Mouse (Mus musculus) T-cell, adult 2 months (primary cell): ENCODE results near the gene Lmtk2.

ENCODE experiments used
- DNase-seq: peaks from one replicate; pipeline ENCODE4 v3.0.0; 2022; ENCODE audit warnings: low spot score

Gene Lmtk2

DNA sequence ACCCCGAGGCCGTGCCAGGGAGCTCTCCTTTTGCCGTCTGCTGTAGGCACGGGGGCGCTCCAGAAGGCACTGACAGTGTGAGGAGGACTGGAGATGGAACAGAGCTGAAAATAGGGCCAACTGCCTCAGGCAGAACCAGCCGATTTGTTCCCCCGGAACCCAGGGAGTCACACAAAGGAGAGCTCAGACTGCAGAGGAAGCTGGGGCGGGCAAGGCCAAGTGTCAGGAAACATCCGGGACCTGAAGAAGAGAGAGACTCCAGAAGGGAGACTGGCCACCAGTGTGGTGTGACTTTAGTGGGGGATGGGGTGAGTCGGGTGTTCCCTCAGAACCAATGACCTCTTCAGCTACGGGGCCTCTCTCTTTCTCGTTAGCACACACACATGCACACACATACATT lies 119.1 kb downstream of the Lmtk2 start:
- DNase-seq = no peak

DNA sequence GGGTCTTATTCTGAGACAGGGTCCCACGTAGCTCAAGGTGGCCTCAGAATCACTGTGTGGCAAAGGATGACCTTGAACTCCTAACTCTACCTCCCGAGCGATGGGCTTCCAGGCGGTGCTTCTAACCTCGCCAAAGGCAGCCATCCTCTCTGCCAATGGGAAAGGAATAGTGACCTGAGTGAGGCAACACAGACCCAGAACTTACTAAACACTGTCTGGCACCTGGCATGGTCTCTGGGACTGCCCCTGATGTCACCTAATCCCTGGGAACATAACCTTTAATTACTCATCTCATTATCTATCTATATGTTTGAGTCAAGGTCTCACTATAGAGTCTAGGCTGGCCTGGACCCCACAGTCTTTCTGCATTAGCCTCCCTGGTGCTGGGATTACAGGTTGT lies 119.7 kb downstream of the Lmtk2 start:
- DNase-seq = no peak

DNA sequence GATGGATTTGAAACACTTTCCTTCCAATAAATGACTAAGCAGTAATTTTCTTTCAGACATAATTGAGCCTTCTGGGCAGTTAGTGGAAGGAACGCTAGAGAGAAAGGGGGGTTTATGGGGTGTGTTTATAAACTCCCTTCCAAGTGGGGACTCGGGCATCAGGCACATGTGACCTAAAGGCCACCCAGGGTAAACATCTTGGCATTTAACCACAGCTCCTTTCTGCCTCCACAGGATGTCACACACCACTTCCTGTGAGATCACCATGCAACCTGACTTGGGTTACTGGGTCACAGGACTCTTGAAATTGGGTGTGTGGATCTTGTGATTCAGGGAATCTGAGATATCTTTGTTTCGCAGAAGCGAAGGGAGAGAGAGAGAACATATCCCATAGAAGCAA lies 121.1 kb downstream of the Lmtk2 start:
- peak; percentile 94 for DNase-seq

DNA sequence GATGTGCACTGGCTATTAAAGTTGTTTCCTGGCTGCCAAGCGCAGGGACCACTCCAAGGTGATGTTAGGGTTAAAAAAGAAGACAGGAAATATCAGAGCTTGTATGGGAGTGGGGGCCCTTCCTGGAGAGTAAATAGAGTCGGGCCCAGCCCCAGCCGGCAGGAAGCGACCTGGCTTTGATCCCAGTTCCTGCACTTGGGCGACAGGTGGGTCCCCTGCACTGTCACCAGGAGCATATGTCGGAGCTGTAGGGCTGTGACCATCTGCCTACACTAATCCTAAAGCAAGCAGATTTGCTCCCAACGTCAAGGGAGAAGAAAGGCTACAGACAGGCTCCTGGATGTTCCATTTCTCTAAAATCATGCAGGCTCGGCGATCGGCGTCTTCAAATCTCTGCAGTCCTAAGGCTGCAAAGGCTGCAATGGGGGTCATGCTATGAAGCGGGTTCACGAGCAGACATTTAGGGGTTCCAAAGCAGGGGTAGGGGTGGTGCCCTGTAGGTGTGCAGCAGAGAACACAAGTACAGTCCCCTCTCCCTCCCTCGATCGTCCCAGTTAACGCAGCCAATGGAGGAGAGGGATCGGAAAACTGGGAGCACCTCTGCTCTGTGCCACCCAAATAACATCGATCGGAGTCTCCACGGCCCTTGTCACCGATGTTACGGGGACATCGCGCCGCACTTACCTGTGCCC lies 122.7 kb downstream of the Lmtk2 start:
- peak; percentile 74 for DNase-seq

DNA sequence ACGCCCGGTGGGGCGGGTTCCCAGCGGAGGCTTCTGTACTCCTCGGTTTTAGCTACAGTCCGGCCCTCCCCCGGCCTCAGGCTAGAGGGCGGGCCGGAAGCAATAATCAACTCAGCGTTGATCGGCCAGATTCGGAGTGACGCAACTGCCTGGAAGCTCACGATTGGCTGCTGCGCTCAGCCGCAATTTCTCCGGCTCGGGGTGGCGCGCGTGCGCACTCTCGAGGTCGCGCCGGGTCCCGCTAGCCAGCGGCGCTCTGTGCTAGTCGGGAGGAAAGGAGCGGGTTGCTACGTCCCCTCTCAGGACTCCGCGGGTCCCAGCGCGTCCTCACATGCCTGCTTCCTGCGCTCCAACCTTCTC lies 123.2 kb downstream of the Lmtk2 start, which contains the start of gene Tecpr1:
TSS of gene Tecpr1 (minus strand) at position 113 of the 360 bp plus-strand sequence.
- peak; percentile 98 for DNase-seq

DNA sequence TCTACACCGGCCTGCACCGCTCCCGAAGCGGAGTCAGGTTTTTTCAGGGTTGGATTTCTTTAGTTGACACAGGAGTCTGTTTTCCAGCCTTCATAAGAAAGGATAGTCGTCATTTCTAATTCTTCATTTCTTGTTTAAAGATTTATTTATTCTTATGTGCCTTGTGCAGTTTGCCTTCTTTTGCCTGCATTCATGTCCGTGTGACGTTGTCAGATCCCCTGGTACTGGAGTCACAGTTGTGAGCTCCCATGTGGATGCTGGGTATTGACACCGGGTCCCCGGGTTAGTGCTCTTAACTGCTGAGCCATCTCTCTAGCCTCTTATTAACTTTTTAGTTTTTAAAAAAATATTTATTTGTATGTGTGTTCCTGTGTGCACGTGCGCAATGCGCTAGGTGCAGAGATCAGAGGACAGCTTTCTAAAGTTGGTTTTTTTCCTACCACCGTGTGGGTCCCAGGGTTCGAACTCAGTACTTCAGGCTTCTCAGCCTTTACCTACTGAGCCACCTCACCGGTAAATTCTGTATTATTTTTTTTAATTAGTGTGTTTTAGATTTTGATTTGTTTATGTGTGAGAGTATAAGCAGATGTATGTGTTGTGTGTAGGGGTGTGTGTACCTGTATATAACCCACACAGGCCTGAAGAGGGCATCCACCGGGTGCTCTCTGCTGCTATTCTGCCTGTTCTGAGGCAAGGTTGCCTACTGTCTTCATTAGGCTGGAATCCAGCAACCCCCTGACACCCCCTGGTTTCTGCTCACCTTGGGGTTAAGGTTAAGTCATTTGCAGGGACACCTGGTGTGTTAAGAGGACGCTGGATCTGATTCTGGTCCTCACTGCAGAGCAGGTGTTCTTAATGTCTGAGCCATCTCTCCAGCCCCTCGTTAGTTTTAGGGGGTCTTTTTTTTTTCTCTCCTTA lies 123.9 kb downstream of the Lmtk2 start:
- peak; percentile 36 for DNase-seq

DNA sequence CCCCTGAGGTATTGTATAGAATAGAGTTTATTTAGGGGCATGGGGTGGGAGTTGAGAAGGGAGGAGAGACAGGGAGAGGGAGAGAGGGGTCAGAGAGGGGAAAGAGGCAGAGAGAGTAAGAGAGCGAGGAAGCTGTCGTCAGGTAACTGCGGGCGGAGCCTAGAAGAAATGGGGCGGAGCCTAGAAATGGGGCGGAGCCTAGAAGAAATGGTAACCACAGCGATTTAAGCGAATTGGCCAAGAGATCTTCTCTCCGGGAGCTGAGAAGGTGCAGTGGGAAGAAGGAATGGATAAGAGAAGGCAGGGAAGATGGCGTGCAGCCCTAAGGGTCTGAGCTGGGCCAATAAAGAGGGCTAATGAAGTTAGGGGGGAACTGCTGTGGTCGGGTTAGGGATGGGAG lies 126.0 kb downstream of the Lmtk2 start:
- DNase-seq = no peak

DNA sequence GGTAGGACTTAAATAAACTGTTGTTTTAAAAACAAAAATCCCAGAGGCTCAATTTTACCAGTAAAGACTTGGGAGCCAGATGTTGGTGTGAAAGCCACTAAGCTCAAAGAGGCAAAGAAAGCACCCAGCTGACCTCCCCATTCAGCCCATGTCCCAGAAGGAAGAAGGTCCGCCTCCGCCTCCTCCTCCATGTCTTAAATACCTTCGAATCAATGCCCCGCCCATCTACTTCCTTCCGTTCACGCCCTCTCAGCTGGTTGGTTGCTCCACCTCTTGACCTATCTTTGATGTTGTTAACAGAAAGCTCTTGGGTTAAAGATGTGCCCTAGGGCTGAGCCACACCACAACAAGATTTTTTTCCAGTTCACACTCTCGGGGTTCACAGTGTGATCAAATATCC lies 130.0 kb downstream of the Lmtk2 start:
- DNase-seq = no peak

DNA sequence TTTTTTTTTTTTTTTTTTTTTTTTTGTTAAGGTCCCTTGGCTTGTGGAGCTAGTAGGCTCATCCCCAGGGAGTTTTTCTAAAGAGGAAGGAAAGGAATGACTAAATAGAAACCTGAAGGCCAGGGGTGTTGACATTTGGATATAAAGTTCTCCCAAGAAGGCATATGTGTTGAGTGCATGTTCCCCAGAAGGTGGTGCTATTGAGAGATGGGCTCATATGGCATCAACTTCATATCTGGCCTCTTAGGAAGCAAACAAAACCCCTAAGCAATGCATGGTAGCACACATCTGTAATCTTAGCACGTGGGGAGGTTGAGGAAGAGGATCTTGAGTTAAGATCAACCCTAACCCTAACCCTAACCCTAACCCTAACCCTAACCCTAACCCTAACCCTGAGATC lies 131.2 kb downstream of the Lmtk2 start:
- DNase-seq = peak; percentile 26

DNA sequence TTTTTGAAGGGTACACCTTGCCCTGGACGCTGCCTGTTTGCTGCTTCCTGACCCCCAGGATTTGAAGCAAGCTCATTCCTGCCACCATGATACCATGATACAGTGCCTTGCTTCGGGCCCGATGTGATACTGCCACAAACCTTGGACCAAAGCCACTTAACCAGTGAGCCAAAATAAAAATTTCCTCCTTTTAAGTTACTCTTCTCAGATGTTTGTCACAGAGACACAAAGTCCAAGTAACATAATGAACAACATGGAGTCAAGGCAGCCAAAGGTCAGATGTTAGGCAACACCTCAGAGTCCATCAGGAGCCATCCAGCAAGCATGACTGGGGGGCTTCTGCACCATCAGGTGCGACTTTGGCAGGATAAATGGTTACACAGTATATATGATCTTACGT lies 132.3 kb downstream of the Lmtk2 start:
- no peak for DNase-seq

DNA sequence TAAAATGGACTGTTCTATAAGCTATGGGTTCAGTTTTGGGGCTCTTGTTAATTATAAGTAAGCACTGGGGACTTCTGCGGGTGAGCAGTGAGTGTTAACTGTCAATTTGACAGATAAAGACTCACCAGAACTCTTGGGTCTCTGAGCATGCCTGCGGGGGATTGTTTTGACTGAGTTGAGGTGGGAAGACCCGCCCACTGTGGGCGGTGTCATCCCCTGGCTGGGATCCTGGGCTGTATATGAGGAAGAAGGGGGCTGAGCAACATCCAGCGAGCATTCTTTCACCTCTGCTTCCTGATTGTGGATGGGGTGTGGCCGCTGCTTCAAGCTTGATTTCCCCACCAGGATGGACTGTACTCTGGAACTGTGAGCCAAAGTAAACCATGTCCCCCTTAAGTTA lies 134.0 kb downstream of the Lmtk2 start:
- no peak for DNase-seq

DNA sequence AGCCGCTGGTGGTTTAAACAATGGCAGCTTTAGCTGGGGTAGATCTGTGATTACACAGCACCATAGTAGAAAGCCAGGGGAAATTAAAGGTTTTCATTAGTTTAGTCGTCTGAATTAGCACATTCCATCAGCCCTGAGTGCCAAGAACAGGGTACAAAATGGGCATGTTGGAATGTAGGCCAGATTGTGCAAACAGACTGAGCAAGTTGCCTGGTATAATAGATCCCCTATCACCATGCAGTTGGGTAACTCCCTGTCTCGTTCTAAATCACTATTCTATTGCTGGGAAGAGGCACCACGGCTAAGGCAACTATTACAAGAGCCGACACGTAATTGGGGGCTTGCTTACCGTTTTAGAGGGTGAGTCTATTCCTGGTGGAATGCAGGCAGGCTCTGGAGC lies 134.5 kb downstream of the Lmtk2 start:
- no peak for DNase-seq
